Mouse (Mus musculus) limb, embryonic 13.5 days (tissue): ENCODE measurements at regions not wholly inside any gene's neighbourhood (a gene's known extent, or its start where the extent isn't known, plus 50 kb on each side); places are given as distances from the start of the nearest gene placed in this dataset.

Source experiments
- ATAC-seq: fragments of 200-750 bp; cut with Nextera tagmentation; 2 replicates; pipeline ENCODE4 v1.8.0; 2017; ENCODE audit warnings: low read depth, moderate number of reproducible peaks, moderate TSS enrichment; ENCODE audit not compliant: low FRiP score
- H3K27ac ChIP-seq: fragments of 300-500 bp; sonication (generic); 2 replicates; pipeline ENCODE4 v1.5.1; 2015; ENCODE audit warnings: inconsistent platforms, mild to moderate bottlenecking, moderate library complexity
- H3K27me3 ChIP-seq: fragments of 300-500 bp; sonication (generic); 2 replicates; pipeline ENCODE4 v1.6.1; 2015; ENCODE audit warnings: mild to moderate bottlenecking, inconsistent platforms
- H3K36me3 ChIP-seq: fragments of 300-500 bp; sonication (generic); 2 replicates; pipeline ENCODE4 v1.6.1; 2015; ENCODE audit warnings: inconsistent platforms, mild to moderate bottlenecking, moderate library complexity
- H3K4me1 ChIP-seq: fragments of 300-500 bp; sonication (generic); 2 replicates; pipeline ENCODE4 v1.6.1; 2015; ENCODE audit warnings: inconsistent platforms
- H3K4me2 ChIP-seq: fragments of 300-500 bp; sonication (generic); replicated peaks from 2 replicates; pipeline ENCODE4 v1.6.1; 2015; ENCODE audit warnings: inconsistent platforms, mild to moderate bottlenecking, moderate library complexity
- H3K4me3 ChIP-seq: fragments of 300-500 bp; sonication (generic); 2 replicates; pipeline ENCODE4 v1.5.1; 2015; ENCODE audit warnings: moderate library complexity, mild to moderate bottlenecking, inconsistent platforms
- H3K9ac ChIP-seq: fragments of 300-500 bp; sonication (generic); 2 replicates; pipeline ENCODE4 v1.6.1; 2015; ENCODE audit warnings: mild to moderate bottlenecking, inconsistent platforms
- H3K9me3 ChIP-seq: fragments of 300-500 bp; sonication (generic); 2 replicates; pipeline ENCODE4 v1.6.1; 2016; ENCODE audit warnings: inconsistent platforms
- WGBS: fragments of 180-500 bp; shearing (Covaris S2); methylation state at CpG from one replicate; pipeline ENCODE4 v1.1.7; 2015; 5-methylcytosine and 5-hydroxymethylcytosine counted together

DNA sequence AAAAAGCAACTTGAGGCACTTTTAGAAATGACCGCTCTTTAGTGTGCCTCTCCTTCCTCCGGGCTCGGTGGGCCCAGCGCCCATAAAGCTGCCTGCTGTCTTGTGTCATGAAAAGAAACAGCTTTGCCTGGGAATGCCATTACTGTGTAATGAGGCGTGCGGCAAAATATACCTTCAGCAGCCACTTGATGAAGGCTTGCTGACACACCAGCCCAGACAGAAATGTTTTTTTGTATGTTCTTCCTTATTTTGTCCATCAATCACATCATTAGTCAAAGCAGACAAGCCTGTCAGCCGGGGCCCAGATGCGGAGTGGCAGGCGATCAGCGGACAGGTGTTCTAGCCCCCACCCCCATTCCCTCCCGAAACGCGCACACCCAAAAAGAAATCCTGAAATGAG, 482.5 kb downstream of the Tshz3 start:
- no peak for ATAC-seq
- no peak overlapping the region for H3K4me3 ChIP-seq
- H3K4me2 ChIP-seq: peak overlapping the region; percentile 38
- no peaks in the 10 kb centered on the region for H3K36me3 ChIP-seq
- 13% methylated on average over 13 of the region's 13 CpGs for whole genome bisulfite sequencing
- no peaks in the 10 kb centered on the region for H3K9me3 ChIP-seq
- H3K27me3 ChIP-seq: no peaks in the 10 kb centered on the region
- no peak overlapping the region for H3K27ac ChIP-seq
- peaks cover 24% of the 10 kb centered on the region for H3K4me1 ChIP-seq
- H3K9ac ChIP-seq: no peak overlapping the region

DNA sequence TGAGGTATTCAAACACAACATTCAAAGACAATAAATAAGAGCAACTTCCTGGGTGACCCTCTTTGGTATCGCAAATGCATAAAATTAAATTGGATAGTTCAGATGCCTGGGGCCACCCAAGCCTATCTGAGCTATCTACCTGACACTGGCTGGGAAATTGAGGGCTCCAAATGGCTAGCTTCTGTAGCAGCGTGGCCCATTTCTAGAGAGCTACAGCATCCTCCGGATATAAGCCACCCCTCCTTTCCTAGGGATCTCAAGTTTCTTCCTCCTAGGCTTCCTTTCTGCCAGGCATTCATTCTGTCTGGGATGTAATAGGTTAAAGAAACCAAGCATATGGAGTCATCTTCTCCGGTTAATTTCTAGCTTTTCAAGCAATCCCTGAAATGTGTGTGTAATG, 483.2 kb downstream of the Tshz3 start:
- H3K4me1 ChIP-seq: peaks cover 24% of the 10 kb centered on the region
- no peaks in the 10 kb centered on the region for H3K9me3 ChIP-seq
- H3K4me3 ChIP-seq: no peak overlapping the region
- no peaks in the 10 kb centered on the region for H3K27me3 ChIP-seq
- H3K4me2 ChIP-seq: no peak overlapping the region
- WGBS: 53% methylated on average over 4 of the region's 4 CpGs
- ATAC-seq: no peak
- no peak overlapping the region for H3K9ac ChIP-seq
- H3K36me3 ChIP-seq: no peaks in the 10 kb centered on the region
- no peak overlapping the region for H3K27ac ChIP-seq

DNA sequence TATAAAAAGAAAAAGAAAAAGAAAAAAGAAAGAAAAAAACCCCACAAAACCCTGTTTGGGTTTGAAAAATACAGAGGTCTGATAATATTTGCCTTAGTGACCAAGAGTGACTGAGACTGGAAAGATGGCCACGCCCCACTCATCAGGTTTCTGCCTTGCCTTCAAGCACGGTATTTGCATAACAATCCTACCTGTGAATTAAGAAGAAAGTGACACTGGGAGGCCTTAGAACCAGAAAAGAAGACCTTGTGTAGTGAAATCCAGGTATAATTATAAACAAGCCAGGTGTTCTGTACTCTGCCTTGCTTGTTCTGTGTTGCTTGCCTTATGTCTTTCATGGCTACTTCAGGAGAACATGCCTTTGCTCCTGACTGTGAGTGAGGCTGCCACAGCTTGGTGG, 494.6 kb downstream of the Tshz3 start:
- Histone ChIP-seq H3K9me3 (no peaks in the 10 kb centered on the region), H3K27me3 (no peaks in the 10 kb centered on the region), H3K27ac (no peak overlapping the region), H3K4me2 (no peak overlapping the region), H3K36me3 (no peaks in the 10 kb centered on the region), H3K4me3 (no peak overlapping the region), H3K4me1 (no peaks in the 10 kb centered on the region), H3K9ac (no peak overlapping the region)
- ATAC-seq: no peak
- WGBS: 26% methylated on average over 2 of the region's 2 CpGs

DNA sequence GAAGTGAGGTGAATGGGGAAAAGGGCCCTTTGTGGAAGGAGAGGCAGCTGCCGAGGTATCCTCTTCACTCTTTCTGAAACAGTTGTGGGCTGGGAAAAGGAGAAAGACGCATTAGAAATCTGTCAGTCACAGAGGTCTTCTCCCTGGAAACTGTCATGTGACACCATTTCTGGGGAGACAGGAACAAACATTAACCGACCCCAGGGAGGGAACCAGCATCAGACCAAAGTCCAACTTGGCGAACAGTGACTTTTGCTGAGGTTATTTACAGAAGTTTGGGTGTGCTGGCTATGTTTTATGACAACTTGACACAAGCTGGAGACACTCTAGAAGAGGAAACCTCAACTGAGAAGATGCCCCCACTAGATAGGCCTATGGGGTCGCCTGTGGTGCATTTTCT, 506.9 kb downstream of the Tshz3 start:
- no peak overlapping the region for H3K9ac ChIP-seq
- no peaks in the 10 kb centered on the region for H3K36me3 ChIP-seq
- no peaks in the 10 kb centered on the region for H3K4me1 ChIP-seq
- 74% methylated on average over 5 of the region's 5 CpGs for WGBS
- no peaks in the 10 kb centered on the region for H3K9me3 ChIP-seq
- H3K27ac ChIP-seq: no peak overlapping the region
- H3K27me3 ChIP-seq: no peaks in the 10 kb centered on the region
- no peak overlapping the region for H3K4me3 ChIP-seq
- H3K4me2 ChIP-seq: no peak overlapping the region
- ATAC-seq: no peak

DNA sequence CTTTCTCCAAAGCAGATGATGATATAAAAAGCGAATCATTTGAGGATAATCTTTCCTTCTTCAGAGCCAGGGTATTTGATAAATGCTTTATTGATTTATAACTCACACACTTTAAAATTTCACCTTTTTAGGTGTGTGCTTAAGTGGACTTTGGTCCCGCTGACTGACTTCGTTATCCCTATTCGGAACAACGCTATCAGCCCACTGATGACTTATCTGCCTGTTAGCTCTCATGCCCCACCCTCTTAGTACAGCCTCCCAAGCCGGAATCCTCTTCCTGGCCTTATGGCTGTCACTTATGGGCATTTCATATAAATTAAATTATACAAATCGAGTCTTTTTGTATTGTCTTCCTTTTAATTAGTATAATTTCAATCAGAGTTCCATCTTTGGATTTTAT, 510.4 kb downstream of the Tshz3 start:
- no peak overlapping the region for H3K27ac ChIP-seq
- 85% methylated on average over 7 of the region's 7 CpGs for WGBS
- peaks cover 6% of the 10 kb centered on the region for H3K4me1 ChIP-seq
- H3K4me3 ChIP-seq: no peak overlapping the region
- H3K4me2 ChIP-seq: no peak overlapping the region
- H3K9me3 ChIP-seq: no peaks in the 10 kb centered on the region
- H3K9ac ChIP-seq: no peak overlapping the region
- H3K36me3 ChIP-seq: no peaks in the 10 kb centered on the region
- H3K27me3 ChIP-seq: no peaks in the 10 kb centered on the region
- no peak for ATAC-seq

DNA sequence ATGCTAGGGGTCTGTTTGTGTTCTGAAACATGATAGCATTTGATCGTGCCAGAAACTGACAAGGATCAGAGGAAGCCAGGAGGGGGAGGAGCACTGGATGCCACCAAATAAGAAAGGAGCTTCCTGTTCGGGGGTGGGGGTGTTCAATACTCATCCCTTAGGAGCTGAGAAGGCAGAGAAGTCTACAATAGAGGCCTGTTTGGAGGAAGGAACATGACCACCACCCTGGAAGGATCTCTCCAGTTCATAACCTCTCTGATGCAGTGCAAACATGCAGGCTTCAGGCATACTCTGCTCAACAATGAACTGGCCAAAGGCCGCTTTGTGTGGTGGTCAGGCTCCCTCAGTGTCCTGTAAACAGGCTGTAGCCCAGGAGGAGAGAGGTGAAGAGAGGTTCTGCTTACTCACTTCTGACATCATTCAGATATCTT, 515.8 kb downstream of the Tshz3 start:
- H3K4me2 ChIP-seq: peak overlapping the region; percentile 32; the same call in 1 of the 2 replicates
- ATAC-seq: no peak
- WGBS: 34% methylated on average over 3 of the region's 3 CpGs
- H3K36me3 ChIP-seq: no peaks in the 10 kb centered on the region
- H3K27ac ChIP-seq: no peak overlapping the region
- H3K9ac ChIP-seq: no peak overlapping the region
- H3K4me3 ChIP-seq: no peak overlapping the region
- no peaks in the 10 kb centered on the region for H3K27me3 ChIP-seq
- H3K9me3 ChIP-seq: no peaks in the 10 kb centered on the region
- peaks cover 14% of the 10 kb centered on the region for H3K4me1 ChIP-seq

DNA sequence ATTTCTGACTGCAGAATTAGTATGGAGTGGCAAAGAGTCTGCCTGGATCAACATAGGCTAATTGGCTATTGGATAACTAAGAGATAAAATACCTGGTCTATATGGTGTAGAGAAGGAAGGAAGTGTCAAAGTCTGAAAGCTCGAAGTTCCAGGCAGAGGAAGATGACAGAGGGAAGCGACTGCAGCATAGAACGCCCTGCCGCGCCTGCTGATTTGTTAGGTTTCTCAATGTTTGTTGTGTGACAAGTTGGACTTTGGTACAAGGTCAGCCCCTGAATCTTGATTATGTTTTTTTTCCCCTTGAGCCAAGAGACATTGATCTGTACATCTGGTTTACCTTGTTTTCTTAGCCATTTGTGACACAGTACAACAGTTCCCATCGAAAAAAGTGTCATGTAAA, 517.6 kb downstream of the Tshz3 start:
- Histone ChIP-seq H3K4me3 (no peak overlapping the region), H3K9ac (no peak overlapping the region), H3K36me3 (no peaks in the 10 kb centered on the region), H3K4me2 (no peak overlapping the region), H3K4me1 (peaks cover 14% of the 10 kb centered on the region), H3K27ac (no peak overlapping the region), H3K27me3 (no peaks in the 10 kb centered on the region), H3K9me3 (no peaks in the 10 kb centered on the region)
- no peak for ATAC-seq
- WGBS: 91% methylated on average over 6 of the region's 6 CpGs

DNA sequence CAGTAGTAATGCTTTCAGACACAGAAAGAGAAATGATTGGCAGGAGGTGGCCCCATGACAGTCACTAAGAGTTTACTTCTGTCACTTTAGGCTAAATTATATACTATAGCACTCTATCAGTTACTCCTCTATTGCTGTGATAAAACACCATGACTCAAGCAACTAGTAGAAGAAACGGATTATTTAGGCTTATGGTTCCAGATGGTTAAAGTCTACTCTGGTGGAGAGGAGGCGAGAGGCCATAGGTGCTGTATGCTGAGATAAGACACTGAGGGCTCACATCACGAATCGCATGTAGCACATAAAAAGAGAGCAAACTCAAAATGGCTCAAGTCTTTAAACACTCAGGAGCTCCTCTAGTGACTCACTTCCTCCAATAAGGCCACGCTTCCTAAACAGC, 522.6 kb downstream of the Tshz3 start:
- no peaks in the 10 kb centered on the region for H3K4me1 ChIP-seq
- no peaks in the 10 kb centered on the region for H3K36me3 ChIP-seq
- H3K27ac ChIP-seq: no peak overlapping the region
- H3K4me3 ChIP-seq: no peak overlapping the region
- H3K4me2 ChIP-seq: no peak overlapping the region
- no peak overlapping the region for H3K9ac ChIP-seq
- 95% methylated on average over 5 of the region's 5 CpGs for WGBS
- no peak for ATAC-seq
- H3K9me3 ChIP-seq: peaks cover 5% of the 10 kb centered on the region; the same call in 1 of the 2 replicates
- H3K27me3 ChIP-seq: no peaks in the 10 kb centered on the region

DNA sequence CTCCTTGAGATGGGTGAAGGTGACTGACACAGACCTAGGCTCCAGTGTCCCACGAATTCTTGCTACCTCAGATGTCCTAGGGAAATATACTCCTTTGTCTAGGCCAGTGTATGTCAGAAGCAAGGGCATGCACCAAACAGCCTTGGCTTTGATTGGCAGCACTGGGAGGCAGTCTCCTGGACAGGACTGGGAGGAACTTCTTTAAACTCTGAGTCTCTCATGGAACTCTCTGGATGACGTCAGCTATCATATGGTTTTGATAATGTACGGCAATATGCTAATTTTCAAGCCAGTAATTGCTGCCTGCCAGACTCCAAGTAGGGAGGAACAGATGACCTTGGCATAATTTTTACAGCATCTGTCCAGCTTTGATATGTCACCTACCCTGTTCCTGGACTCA, 528.5 kb downstream of the Tshz3 start:
- ATAC-seq: no peak
- Histone ChIP-seq H3K27me3 (no peaks in the 10 kb centered on the region), H3K27ac (no peak overlapping the region), H3K36me3 (no peaks in the 10 kb centered on the region), H3K9ac (no peak overlapping the region), H3K4me3 (no peak overlapping the region), H3K4me2 (no peak overlapping the region), H3K9me3 (peaks cover 5% of the 10 kb centered on the region; the same call in 1 of the 2 replicates), H3K4me1 (peaks cover 11% of the 10 kb centered on the region)
- 45% methylated on average over 3 of the region's 3 CpGs for WGBS

DNA sequence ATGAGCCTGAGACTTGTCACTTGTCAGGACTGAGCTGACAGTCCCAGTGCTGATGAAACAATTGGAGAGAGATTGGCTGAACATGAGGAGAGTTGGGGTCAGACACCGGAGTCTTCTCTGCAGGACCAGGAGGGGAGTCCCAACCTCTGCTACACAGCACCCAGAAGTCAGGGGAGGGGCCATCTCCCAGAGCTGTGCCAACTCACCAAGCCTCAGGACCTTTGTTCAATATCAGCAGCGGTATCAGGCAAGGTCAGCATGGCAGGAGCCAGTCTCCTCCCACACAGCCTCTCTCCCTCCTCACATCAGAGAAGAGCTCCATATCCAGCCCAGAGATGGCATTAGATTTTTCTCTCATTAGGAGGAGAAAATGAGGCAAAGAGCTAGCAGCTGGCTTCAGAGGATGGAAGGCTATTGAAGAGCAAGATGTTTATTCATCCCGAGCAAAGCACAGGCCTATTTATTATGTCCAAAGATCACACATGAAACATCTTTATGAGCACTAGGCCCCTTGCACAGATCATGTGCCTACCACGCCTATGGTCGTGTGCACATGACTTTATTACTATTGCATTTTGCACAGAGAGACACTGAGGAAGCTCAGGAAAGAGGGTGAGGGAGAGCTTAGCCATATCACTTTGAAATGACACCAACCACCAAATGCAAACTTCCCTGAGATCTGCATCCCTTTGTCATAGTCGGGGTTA, 532.9 kb downstream of the Tshz3 start:
- Histone ChIP-seq H3K36me3 (no peaks in the 10 kb centered on the region), H3K4me3 (no peak overlapping the region), H3K9ac (no peak overlapping the region), H3K4me2 (no peak overlapping the region), H3K27me3 (no peaks in the 10 kb centered on the region), H3K4me1 (peaks cover 10% of the 10 kb centered on the region), H3K9me3 (no peaks in the 10 kb centered on the region), H3K27ac (no peak overlapping the region)
- ATAC-seq: no peak
- 81% methylated on average over 6 of the region's 6 CpGs for WGBS

DNA sequence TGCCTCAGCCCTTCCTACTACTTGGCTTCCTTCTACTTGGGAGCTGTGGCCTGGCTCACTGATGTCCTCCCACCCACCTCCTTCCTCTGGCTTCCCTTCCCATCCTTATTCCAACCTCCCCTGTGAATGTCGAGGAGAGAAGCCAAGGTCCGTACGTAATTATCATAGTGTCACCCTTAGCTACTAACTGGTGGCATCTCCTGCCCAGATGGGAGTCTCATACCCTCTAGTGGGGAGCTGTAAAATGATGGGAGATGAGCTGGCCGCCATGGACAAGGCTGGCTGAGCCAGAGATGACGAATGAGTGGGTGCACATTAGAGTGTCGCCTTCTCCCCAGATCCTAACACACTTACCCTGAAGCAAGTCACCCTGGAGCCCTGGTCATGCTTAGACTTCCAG, 532.6 kb downstream of the Zfp536 start:
- no peak for ATAC-seq
- Histone ChIP-seq H3K27me3 (no peaks in the 10 kb centered on the region), H3K36me3 (no peaks in the 10 kb centered on the region), H3K4me3 (no peak overlapping the region), H3K9me3 (no peaks in the 10 kb centered on the region), H3K27ac (no peak overlapping the region), H3K9ac (no peak overlapping the region), H3K4me1 (peaks cover 11% of the 10 kb centered on the region; the same call in 1 of the 2 replicates), H3K4me2 (no peak overlapping the region)
- 80% methylated on average over 6 of the region's 6 CpGs for WGBS

DNA sequence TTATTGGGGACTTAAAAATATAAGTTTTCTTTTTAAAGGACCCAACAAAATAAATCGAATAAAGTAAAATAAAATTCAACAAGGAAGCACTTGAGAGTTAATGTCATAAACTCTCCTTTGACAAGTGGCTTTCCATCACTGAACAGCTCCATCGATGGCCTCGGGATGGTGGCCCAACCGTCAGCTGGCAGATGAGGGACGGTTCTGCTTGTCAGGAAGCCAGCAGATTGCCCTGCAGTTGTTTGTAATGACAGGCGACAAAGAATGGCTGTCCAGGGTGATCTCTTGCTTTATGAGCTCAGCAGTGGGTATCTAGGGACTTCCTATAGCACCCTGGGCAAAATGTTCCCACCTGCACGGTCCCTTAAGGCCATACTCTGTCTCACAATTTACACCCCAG, 531.7 kb downstream of the Zfp536 start:
- Histone ChIP-seq H3K27me3 (no peaks in the 10 kb centered on the region), H3K4me3 (no peak overlapping the region), H3K4me1 (peaks cover 11% of the 10 kb centered on the region; the same call in 1 of the 2 replicates), H3K9me3 (no peaks in the 10 kb centered on the region), H3K27ac (no peak overlapping the region), H3K9ac (no peak overlapping the region), H3K4me2 (no peak overlapping the region), H3K36me3 (no peaks in the 10 kb centered on the region)
- 50% methylated on average over 7 of the region's 7 CpGs for WGBS
- no peak for ATAC-seq

DNA sequence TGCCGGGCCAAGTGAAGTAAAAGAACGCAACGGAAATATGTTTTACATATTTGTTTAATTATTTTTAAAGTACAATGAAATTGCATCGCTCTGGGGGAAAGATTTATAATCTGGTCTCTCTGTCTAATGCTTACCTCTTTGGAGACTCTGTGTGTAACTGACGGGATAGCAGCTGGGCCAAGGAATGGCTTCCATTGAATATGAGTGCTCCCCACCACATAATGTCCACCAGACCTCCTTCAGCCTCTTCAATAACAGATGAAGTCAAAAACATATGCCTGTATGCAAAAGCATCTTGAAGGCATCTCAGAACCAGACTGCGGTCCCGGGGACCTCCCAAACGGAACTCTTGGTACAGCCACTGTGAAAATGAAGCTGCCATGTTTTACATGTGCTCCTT, 531.0 kb downstream of the Zfp536 start:
- Histone ChIP-seq H3K4me1 (peaks cover 7% of the 10 kb centered on the region; the same call in 1 of the 2 replicates), H3K36me3 (no peaks in the 10 kb centered on the region), H3K9ac (no peak overlapping the region), H3K4me3 (no peak overlapping the region), H3K27me3 (no peaks in the 10 kb centered on the region), H3K4me2 (no peak overlapping the region), H3K27ac (no peak overlapping the region), H3K9me3 (no peaks in the 10 kb centered on the region)
- 71% methylated on average over 8 of the region's 8 CpGs for WGBS
- ATAC-seq: no peak
